Mouse (Mus musculus) limb, embryonic 11.5 days (tissue): Measurements from ENCODE around the gene Rsrc1. TPM values are rescaled to one million over a fixed set of nuclear protein-coding genes. Genes with fewer than 3 reads are reported as not detected.
"Not testable (repeated sequence)": the region's sequence is repeated elsewhere in the genome, so short reads cannot be mapped to it uniquely, and the experiment has no call there.

Experiments
- ATAC-seq: fragments of 200-750 bp; cut with Nextera tagmentation; 2 replicates; pipeline ENCODE4 v1.8.0; 2017; ENCODE audit warnings: low read depth; ENCODE audit not compliant: insufficient number of reproducible peaks, low FRiP score, low TSS enrichment
- DNase-seq: peaks from one replicate; pipeline ENCODE4 v3.0.0-alpha.2; 2015; ENCODE audit warnings: low spot score
- H3K27ac ChIP-seq: fragments of 300-500 bp; sonication (generic); replicated peaks from 2 replicates; pipeline ENCODE4 v1.5.1; 2014; ENCODE audit warnings: low read depth, mild to moderate bottlenecking, low read length
- H3K27me3 ChIP-seq: fragments of 300-500 bp; sonication (generic); 2 replicates; pipeline ENCODE4 v1.6.1; 2014; ENCODE audit warnings: mild to moderate bottlenecking, low read length, mixed read lengths; ENCODE audit not compliant: control insufficient read depth, insufficient read depth
- H3K36me3 ChIP-seq: fragments of 300-500 bp; sonication (generic); 2 replicates; pipeline ENCODE4 v1.6.1; 2014; ENCODE audit warnings: mild to moderate bottlenecking, low read length, moderate library complexity, mixed read lengths; ENCODE audit not compliant: control insufficient read depth, insufficient read depth
- H3K4me1 ChIP-seq: fragments of 300-500 bp; sonication (generic); 2 replicates; pipeline ENCODE4 v1.6.1; 2014; ENCODE audit warnings: low read length, mixed read lengths; ENCODE audit not compliant: control insufficient read depth, insufficient read depth
- H3K4me2 ChIP-seq: fragments of 300-500 bp; sonication (generic); 2 replicates; pipeline ENCODE4 v1.6.1; 2014; ENCODE audit warnings: low read depth, mild to moderate bottlenecking, moderate library complexity; ENCODE audit not compliant: severe bottlenecking
- H3K4me3 ChIP-seq: fragments of 300-500 bp; sonication (generic); 2 replicates; pipeline ENCODE4 v1.5.1; 2014; ENCODE audit warnings: low read depth, low read length
- H3K9ac ChIP-seq: fragments of 300-500 bp; sonication (generic); 2 replicates; pipeline ENCODE4 v1.6.1; 2014; ENCODE audit warnings: mild to moderate bottlenecking, low read length
- H3K9me3 ChIP-seq: fragments of 300-500 bp; sonication (generic); 2 replicates; pipeline ENCODE4 v1.6.1; 2016; ENCODE audit warnings: low read length; ENCODE audit not compliant: control insufficient read depth
- WGBS: fragments of 180-500 bp; shearing (Covaris S2); extraction: QIAGEN DNeasy Blood & Tissue Kit; methylation state at CpG from one replicate; pipeline ENCODE4 v1.1.7; 2014; 5-methylcytosine and 5-hydroxymethylcytosine counted together
- polyA plus RNA-seq: library from polyadenylated mRNA; unstranded; fragments of >200 nt; fragmentation: Nextera tagmentation; extraction: Ambion mirVana; gene quantifications from 2 replicates; pipeline ENCODE4 v1.2.1, GENCODE M21; 2014

Rsrc1 gene
- polyA plus RNA-seq, 1 experiment from 2014 or later = 62.7 TPM

DNA sequence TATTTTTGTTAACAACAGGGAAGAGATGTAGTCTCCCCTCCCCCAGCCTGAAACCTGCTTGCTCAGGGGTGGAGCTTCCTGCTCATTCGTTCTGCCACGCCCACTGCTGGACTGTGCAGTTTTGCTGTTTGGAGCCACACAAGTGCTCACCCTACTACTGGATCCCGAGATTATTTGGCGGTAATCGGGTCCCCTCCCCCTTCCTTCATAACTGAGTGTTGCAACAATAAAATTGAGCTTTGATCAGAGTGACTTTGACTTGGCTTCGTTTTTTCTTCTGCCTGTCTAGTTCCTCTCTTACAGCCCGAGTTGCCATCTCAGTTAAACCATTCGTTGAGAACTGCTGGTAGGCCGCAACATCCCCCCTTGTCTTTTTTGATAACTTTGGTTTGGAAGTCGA, 261.3 kb downstream of the Rsrc1 start:
- not testable (repeated sequence) for H3K27me3 ChIP-seq, H3K9ac ChIP-seq, ATAC-seq, H3K36me3 ChIP-seq, H3K27ac ChIP-seq, H3K9me3 ChIP-seq, H3K4me3 ChIP-seq, DNase-seq, H3K4me2 ChIP-seq, H3K4me1 ChIP-seq
- 86% methylated on average over 10 of the region's 10 CpGs for WGBS

GRCm38 (mm10) chr3:67267448-67267847, 286.3 kb downstream of the Rsrc1 start:
- H3K4me2 ChIP-seq = no peak overlapping the region
- ATAC-seq = no peak
- H3K27ac ChIP-seq = no peak overlapping the region
- DNase-seq = no peak
- no peaks in the 10 kb centered on the region for H3K27me3 ChIP-seq
- H3K4me3 ChIP-seq = no peak overlapping the region
- WGBS = 68% methylated on average over 3 of the region's 3 CpGs
- H3K9me3 ChIP-seq = no peaks in the 10 kb centered on the region
- H3K4me1 ChIP-seq = no peaks in the 10 kb centered on the region
- no peaks in the 10 kb centered on the region for H3K36me3 ChIP-seq
- no peak overlapping the region for H3K9ac ChIP-seq

GRCm38 (mm10) chr3:67279781-67280180, 298.6 kb downstream of the Rsrc1 start:
- H3K4me2 ChIP-seq = no peak overlapping the region
- no peaks in the 10 kb centered on the region for H3K36me3 ChIP-seq
- DNase-seq (no peak), ATAC-seq (no peak)
- H3K9ac ChIP-seq = no peak overlapping the region
- H3K9me3 ChIP-seq = no peaks in the 10 kb centered on the region
- H3K4me1 ChIP-seq = no peaks in the 10 kb centered on the region
- H3K27ac ChIP-seq = no peak overlapping the region
- WGBS = 92% methylated on average over 4 of the region's 4 CpGs
- no peaks in the 10 kb centered on the region for H3K27me3 ChIP-seq
- H3K4me3 ChIP-seq = no peak overlapping the region

DNA sequence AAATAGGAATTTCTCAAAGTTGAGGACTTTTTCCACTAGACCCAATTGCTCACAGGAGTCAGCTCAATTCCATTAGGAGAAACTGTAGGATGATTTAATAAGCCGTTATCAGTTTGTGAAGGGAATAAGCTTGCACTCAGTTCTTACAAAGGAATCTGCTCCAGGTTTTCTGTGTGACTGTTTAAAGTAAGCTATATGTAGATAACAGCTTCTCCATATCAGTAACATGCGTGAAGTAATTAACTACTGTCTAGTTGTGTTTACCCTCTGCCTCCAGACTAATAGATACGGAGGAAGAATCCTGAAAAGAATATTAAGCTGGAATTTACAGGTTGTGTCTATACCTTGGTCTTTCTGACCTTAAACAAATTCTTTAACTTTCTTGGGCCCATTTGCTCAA, 299.1 kb downstream of the Rsrc1 start:
- DNase-seq (no peak), ATAC-seq (no peak)
- Histone ChIP-seq H3K9ac (no peak overlapping the region), H3K27me3 (no peaks in the 10 kb centered on the region), H3K27ac (no peak overlapping the region), H3K4me3 (no peak overlapping the region), H3K4me1 (no peaks in the 10 kb centered on the region), H3K36me3 (no peaks in the 10 kb centered on the region), H3K4me2 (no peak overlapping the region), H3K9me3 (no peaks in the 10 kb centered on the region)
- WGBS = 86% methylated on average over 3 of the region's 3 CpGs

- no peak overlapping the region for H3K27ac ChIP-seq
- H3K4me2 ChIP-seq = no peak overlapping the region
- DNase-seq = no peak
- H3K9ac ChIP-seq = no peak overlapping the region
- WGBS = 83% methylated on average over 1 of the region's 1 CpGs
- H3K36me3 ChIP-seq = no peaks in the 10 kb centered on the region
- H3K4me1 ChIP-seq = no peaks in the 10 kb centered on the region
- no peaks in the 10 kb centered on the region for H3K9me3 ChIP-seq
- ATAC-seq = no peak
- no peaks in the 10 kb centered on the region for H3K27me3 ChIP-seq
- no peak overlapping the region for H3K4me3 ChIP-seq
These were observed 302.8 kb downstream of the Rsrc1 start for GRCm38 (mm10) chr3:67284039-67284438.

GRCm38 (mm10) chr3:67284848-67285247, 303.7 kb downstream of the Rsrc1 start:
- DNase-seq (no peak), ATAC-seq (no peak)
- WGBS = 83% methylated on average over 4 of the region's 4 CpGs
- Histone ChIP-seq H3K36me3 (no peaks in the 10 kb centered on the region), H3K9ac (no peak overlapping the region), H3K4me1 (no peaks in the 10 kb centered on the region), H3K4me3 (no peak overlapping the region), H3K4me2 (no peak overlapping the region), H3K9me3 (no peaks in the 10 kb centered on the region), H3K27me3 (no peaks in the 10 kb centered on the region), H3K27ac (no peak overlapping the region)

DNA sequence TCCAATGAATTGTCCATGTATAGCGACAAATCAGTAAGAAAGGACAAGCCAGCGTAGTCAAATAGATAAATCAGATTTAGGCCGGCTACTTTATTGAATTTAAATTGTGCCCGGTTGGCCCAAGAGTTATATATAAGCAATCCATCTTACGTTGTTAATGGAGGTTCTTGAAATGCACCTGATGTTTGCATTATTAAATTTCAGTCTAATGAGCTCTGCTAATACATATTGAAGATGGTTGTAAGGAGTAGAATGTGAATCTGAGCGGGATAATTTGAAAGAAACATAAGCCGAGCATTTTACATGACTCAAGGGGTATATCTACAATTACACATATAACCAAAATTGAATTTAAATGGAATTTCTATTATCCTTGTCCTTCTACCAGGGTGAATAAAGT, 307.5 kb downstream of the Rsrc1 start:
- no peaks in the 10 kb centered on the region for H3K9me3 ChIP-seq
- DNase-seq (no peak), ATAC-seq (no peak)
- WGBS = 65% methylated on average over 7 of the region's 7 CpGs
- H3K27me3 ChIP-seq = no peaks in the 10 kb centered on the region
- no peak overlapping the region for H3K4me2 ChIP-seq
- no peak overlapping the region for H3K9ac ChIP-seq
- H3K4me3 ChIP-seq = no peak overlapping the region
- H3K36me3 ChIP-seq = no peaks in the 10 kb centered on the region
- no peak overlapping the region for H3K27ac ChIP-seq
- H3K4me1 ChIP-seq = no peaks in the 10 kb centered on the region

DNA sequence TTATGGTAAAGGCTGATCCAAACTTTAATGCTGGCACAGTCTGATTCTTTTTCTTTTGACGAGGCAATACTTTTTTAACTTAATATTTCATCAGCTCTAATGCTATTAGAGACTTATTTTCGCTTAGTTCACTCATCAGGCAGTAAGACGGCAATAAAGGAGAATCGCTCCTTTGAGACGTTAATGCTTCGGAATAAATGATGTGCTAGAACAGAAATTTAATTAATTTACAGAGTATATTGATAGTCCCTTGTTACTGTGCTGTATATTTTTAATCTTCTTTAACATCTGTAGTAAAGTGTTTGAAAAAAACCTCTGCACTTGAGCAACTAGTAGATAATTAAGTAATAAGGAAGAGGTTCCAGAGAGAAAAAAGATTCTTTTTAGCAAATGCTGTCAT, 308.3 kb downstream of the Rsrc1 start:
- ATAC-seq (no peak), DNase-seq (no peak)
- no peaks in the 10 kb centered on the region for H3K36me3 ChIP-seq
- H3K4me3 ChIP-seq = no peak overlapping the region
- no peaks in the 10 kb centered on the region for H3K4me1 ChIP-seq
- H3K4me2 ChIP-seq = no peak overlapping the region
- no peak overlapping the region for H3K27ac ChIP-seq
- WGBS = 47% methylated on average over 6 of the region's 6 CpGs
- no peaks in the 10 kb centered on the region for H3K27me3 ChIP-seq
- H3K9ac ChIP-seq = no peak overlapping the region
- no peaks in the 10 kb centered on the region for H3K9me3 ChIP-seq

GRCm38 (mm10) chr3:67308725-67309124, 327.5 kb downstream of the Rsrc1 start:
- DNase-seq (no peak), ATAC-seq (no peak)
- Histone ChIP-seq H3K27ac (no peak overlapping the region), H3K27me3 (no peaks in the 10 kb centered on the region), H3K9me3 (no peaks in the 10 kb centered on the region), H3K9ac (no peak overlapping the region), H3K4me1 (peaks cover 3% of the 10 kb centered on the region; the same call in 1 of the 2 replicates), H3K36me3 (no peaks in the 10 kb centered on the region), H3K4me3 (no peak overlapping the region), H3K4me2 (no peak overlapping the region)
- WGBS = 89% methylated on average over 1 of the region's 2 CpGs
